Mouse (Mus musculus): ENCODE data around the gene Psmd1. TPM values are rescaled to one million over a fixed set of nuclear protein-coding genes. Genes with fewer than 3 reads are reported as not detected.
A peak's percentile ranks its signal among the peaks of the same experiment; 100 is the strongest.

The Psmd1 gene
- total and polyA plus RNA-seq, 3 experiments = 57.9 to 155 (median 116) TPM

- H3K4me3 ChIP-seq (ENCODE audit: control insufficient read depth in 1 of 2, insufficient read depth in 1 of 2, low read depth in 2 of 2, low read length in 2 of 2) = no peak overlapping the region
- peaks cover 0 to 5% of the 10 kb centered on the region in 2 experiments; a peak in 2 of 4 replicates for H3K36me3 ChIP-seq (ENCODE audit: control insufficient read depth in 1 of 2, insufficient read depth in 2 of 2, low read length in 2 of 2)
- no peak for DNase-seq (ENCODE audit: low read depth, low spot score)
- no peaks in the 10 kb centered on the region for H3K27me3 ChIP-seq (ENCODE audit: control insufficient read depth in 1 of 2, insufficient read depth in 2 of 2, low read length in 2 of 2)
- peak; percentile 52; the same call in 1 of the 2 replicates for TF ChIP-seq USF1 (IDR thresholded peaks at IDR 0.05; ENCODE audit: low read depth, low read length)
- no peak for TF ChIP-seq TCF12 (IDR thresholded peaks at IDR 0.05; ENCODE audit: low read depth, low read length)
- no peak overlapping the region for H3K9ac ChIP-seq (ENCODE audit: control insufficient read depth, low read depth, low read length, poor library complexity, severe bottlenecking)
- H3K4me1 ChIP-seq (ENCODE audit: control insufficient read depth in 1 of 2, insufficient read depth in 2 of 2, low read length in 2 of 2) = peaks cover 3 to 7% of the 10 kb centered on the region in 2 experiments; a peak in 2 of 4 replicates
- no peaks in the 10 kb centered on the region; the same call in 1 of the 2 replicates for H3K79me2 ChIP-seq (ENCODE audit: control insufficient read depth, insufficient read depth, low read length, poor library complexity)
- no peak overlapping the region for H3K27ac ChIP-seq (ENCODE audit: control insufficient read depth, low read depth, low read length)
- H3K9me3 ChIP-seq (replicated peaks; ENCODE audit: insufficient read depth, low read length) = no peaks in the 10 kb centered on the region
Observed at GRCm38 (mm10) chr1:86150929-86151328, 86.7 kb downstream of the Psmd1 start.

DNA sequence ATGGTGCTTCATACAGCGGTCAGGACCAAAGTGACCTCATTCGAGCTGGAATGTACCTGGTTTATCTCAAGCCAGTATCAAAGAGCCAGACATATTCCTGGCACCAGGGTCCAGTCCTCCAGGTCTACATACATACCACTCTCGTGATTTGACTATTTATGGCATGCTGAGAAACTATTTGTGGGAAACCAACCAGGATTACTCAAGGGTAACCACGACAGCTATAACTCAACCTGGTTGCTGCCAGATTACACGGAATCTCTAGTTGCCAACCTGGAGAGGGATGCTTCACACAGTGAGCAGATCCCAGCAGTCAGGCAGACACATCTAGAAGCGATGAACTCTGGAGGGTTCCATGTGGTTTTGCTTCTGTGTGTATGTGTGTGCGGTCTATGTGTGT, 87.2 kb downstream of the Psmd1 start:
- TF ChIP-seq USF2 (IDR thresholded peaks at IDR 0.05; ENCODE audit: borderline replicate concordance in 1 of 2, insufficient read depth in 1 of 2, low read depth in 1 of 2, low read length in 2 of 2) = no peak
- no peaks in the 10 kb centered on the region; the same call in 1 of the 2 replicates for H3K79me2 ChIP-seq (ENCODE audit: control insufficient read depth, insufficient read depth, low read length, poor library complexity)

GRCm38 (mm10) chr1:86152618-86153017, 88.4 kb downstream of the Psmd1 start:
- H3K27ac ChIP-seq (ENCODE audit: control insufficient read depth, low read depth, low read length) = no peak overlapping the region
- no peak overlapping the region for H3K4me3 ChIP-seq (ENCODE audit: control insufficient read depth in 1 of 2, insufficient read depth in 1 of 2, low read depth in 2 of 2, low read length in 2 of 2)
- no peaks in the 10 kb centered on the region for H3K9me3 ChIP-seq (replicated peaks; ENCODE audit: insufficient read depth, low read length)
- peaks cover 3 to 7% of the 10 kb centered on the region in 2 experiments; a peak in 2 of 4 replicates for H3K4me1 ChIP-seq (ENCODE audit: control insufficient read depth in 1 of 2, insufficient read depth in 2 of 2, low read length in 2 of 2)
- no peaks in the 10 kb centered on the region; the same call in 1 of the 2 replicates for H3K79me2 ChIP-seq (ENCODE audit: control insufficient read depth, insufficient read depth, low read length, poor library complexity)
- no peak overlapping the region for H3K9ac ChIP-seq (ENCODE audit: control insufficient read depth, low read depth, low read length, poor library complexity, severe bottlenecking)
- H3K36me3 ChIP-seq (ENCODE audit: control insufficient read depth in 1 of 2, insufficient read depth in 2 of 2, low read length in 2 of 2) = peaks cover 0 to 5% of the 10 kb centered on the region in 2 experiments; a peak in 2 of 4 replicates
- DNase-seq (ENCODE audit: low read depth, low spot score) = peak; percentile 62
- no peaks in the 10 kb centered on the region for H3K27me3 ChIP-seq (ENCODE audit: control insufficient read depth in 1 of 2, insufficient read depth in 2 of 2, low read length in 2 of 2)
- TF ChIP-seq TAL1 (IDR thresholded peaks at IDR 0.05; ENCODE audit: low read length) (no peak), MEF2A (IDR thresholded peaks at IDR 0.05; ENCODE audit: extremely low read depth, insufficient replicate concordance, low read depth, low read length, poor library complexity, severe bottlenecking) (no peak), ZKSCAN1 (IDR thresholded peaks at IDR 0.05; ENCODE audit: low read depth, low read length) (no peak), GATA1 (IDR thresholded peaks at IDR 0.05; ENCODE audit: low read depth, low read length) (no peak), POLR2AphosphoS2 (IDR thresholded peaks at IDR 0.05; ENCODE audit: low read length) (no peak), CHD1 (IDR thresholded peaks at IDR 0.05; ENCODE audit: low read depth, low read length) (no peak), RCOR1 (IDR thresholded peaks at IDR 0.05; ENCODE audit: low read depth, low read length) (no peak), TBP (IDR thresholded peaks at IDR 0.05; ENCODE audit: low read depth, low read length) (no peak), USF1 (IDR thresholded peaks at IDR 0.05; ENCODE audit: low read depth, low read length) (no peak), E2F4 (IDR thresholded peaks at IDR 0.05; ENCODE audit: borderline replicate concordance, low read depth, low read length) (no peak), POLR2A (IDR thresholded peaks at IDR 0.05; ENCODE audit: control insufficient read depth in 1 of 2, insufficient read depth in 1 of 2, low read depth in 1 of 2, low read length in 2 of 2, poor library complexity in 1 of 2) (no peak), CTCF (IDR thresholded peaks at IDR 0.05 in 2 of 3, conservative IDR thresholded peaks at IDR 0.05 in 1 of 3; ENCODE audit: control insufficient read depth in 1 of 3, insufficient read depth in 1 of 3, low read depth in 2 of 3, low read length in 3 of 3, poor library complexity in 1 of 3, severe bottlenecking in 1 of 3) (peak; percentile 59 to 71 (median 68)), NRF1 (IDR thresholded peaks at IDR 0.05; ENCODE audit: insufficient read depth, low read depth, low read length, poor library complexity, severe bottlenecking) (no peak), UBTF (IDR thresholded peaks at IDR 0.05; ENCODE audit: borderline replicate concordance, insufficient read depth, low read depth, low read length) (no peak), CHD2 (IDR thresholded peaks at IDR 0.05; ENCODE audit: low read length) (no peak), SIN3A (IDR thresholded peaks at IDR 0.05; ENCODE audit: low read length) (no peak), EP300 (IDR thresholded peaks at IDR 0.05; ENCODE audit: low read depth in 1 of 2, low read length in 2 of 2) (no peak), MYC (IDR thresholded peaks at IDR 0.05; ENCODE audit: low read depth, low read length) (no peak), ELF1 (IDR thresholded peaks at IDR 0.05; ENCODE audit: low read depth, low read length) (no peak), MAX (IDR thresholded peaks at IDR 0.05; ENCODE audit: low read length) (no peak), RAD21 (IDR thresholded peaks at IDR 0.05; ENCODE audit: low read depth, low read length) (peak; percentile 52), KAT2A (conservative IDR thresholded peaks at IDR 0.05; ENCODE audit: low read depth, low read length) (no peak), NELFE (IDR thresholded peaks at IDR 0.05; ENCODE audit: low read depth, low read length) (no peak), MYB (IDR thresholded peaks at IDR 0.05; ENCODE audit: low read depth, low read length) (no peak)

More for the DNA sequence above, 87.2 kb downstream of the Psmd1 start:
- Histone ChIP-seq H3K27me3 (ENCODE audit: control insufficient read depth in 1 of 2, insufficient read depth in 2 of 2, low read length in 2 of 2) (no peaks in the 10 kb centered on the region), H3K4me3 (ENCODE audit: control insufficient read depth in 1 of 2, insufficient read depth in 1 of 2, low read depth in 2 of 2, low read length in 2 of 2) (no peak overlapping the region), H3K27ac (ENCODE audit: control insufficient read depth, low read depth, low read length) (no peak overlapping the region), H3K36me3 (ENCODE audit: control insufficient read depth in 1 of 2, insufficient read depth in 2 of 2, low read length in 2 of 2) (peaks cover 0 to 5% of the 10 kb centered on the region in 2 experiments; a peak in 2 of 4 replicates), H3K9ac (ENCODE audit: control insufficient read depth, low read depth, low read length, poor library complexity, severe bottlenecking) (no peak overlapping the region), H3K9me3 (replicated peaks; ENCODE audit: insufficient read depth, low read length) (no peaks in the 10 kb centered on the region), H3K4me1 (ENCODE audit: control insufficient read depth in 1 of 2, insufficient read depth in 2 of 2, low read length in 2 of 2) (peaks cover 3 to 7% of the 10 kb centered on the region in 2 experiments; a peak in 2 of 4 replicates)
- DNase-seq (ENCODE audit: low read depth, low spot score) = no peak
